Mouse (Mus musculus) liver, adult 2 months (tissue): ENCODE measurements around the gene Dnttip2.

Experiments used
- CTCF ChIP-seq: fragments of 200-500 bp; IDR thresholded peaks from 2 replicates; pipeline ENCODE4 v1.5.1; 2011; ENCODE audit warnings: low read depth, low read length, control low read depth
- POLR2A ChIP-seq: fragments of 200-500 bp; IDR thresholded peaks from 2 replicates; pipeline ENCODE4 v1.6.1; 2011; ENCODE audit warnings: low read length, control low read depth; ENCODE audit not compliant: insufficient read depth; ENCODE audit errors: extremely low read depth

DNA sequence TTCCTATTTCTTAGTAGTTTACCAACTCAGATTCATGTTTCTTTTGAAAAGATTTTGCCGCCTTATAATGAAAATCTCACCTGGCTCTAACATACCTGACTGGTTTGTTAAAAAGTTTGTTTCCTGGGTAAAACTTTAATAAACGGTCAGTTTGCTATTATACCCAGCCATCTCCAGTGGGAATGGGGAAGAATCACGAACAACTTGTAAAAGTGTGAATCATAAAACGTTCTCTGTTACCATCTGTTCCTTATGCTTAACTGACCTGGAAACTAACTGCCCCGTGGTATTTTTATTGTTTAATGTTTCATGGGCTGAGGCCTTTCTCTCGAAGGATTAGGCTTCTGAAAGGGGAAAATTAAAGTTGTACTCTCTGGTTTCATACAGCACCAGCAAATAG, 29.4 kb upstream of the Dnttip2 start:
- TF ChIP-seq POLR2A = no peak
- no peak for TF ChIP-seq CTCF
